Mouse (Mus musculus) CH12.LX (cell line): ENCODE measurements around the gene Tmco4.

ENCODE experiments used
- CTCF ChIP-seq, 2 experiments: IDR thresholded peaks in 1 of 2; conservative IDR thresholded peaks in 1 of 2; 2 replicates each; pipeline ENCODE4 v1.5.1; 2011 to 2012; ENCODE audit warnings: low read depth in 2 of 2, low read length in 2 of 2, improper control_type of control experiment in 1 of 2, inconsistent platforms in 1 of 2, mild to moderate bottlenecking in 1 of 2, moderate library complexity in 1 of 2
- MAFK ChIP-seq: IDR thresholded peaks from 2 replicates; pipeline ENCODE4 v1.6.1; 2011; ENCODE audit warnings: low read length, improper control_type of control experiment; ENCODE audit not compliant: insufficient replicate concordance
- MEF2A ChIP-seq: IDR thresholded peaks from 2 replicates; pipeline ENCODE4 v1.6.1; 2014; ENCODE audit warnings: low read depth, mild to moderate bottlenecking, inconsistent platforms, low read length, improper control_type of control experiment, borderline replicate concordance
- MXI1 ChIP-seq: IDR thresholded peaks from 2 replicates; pipeline ENCODE4 v1.6.1; 2011; ENCODE audit warnings: mild to moderate bottlenecking, low read depth, low read length, improper control_type of control experiment
- POLR2A ChIP-seq: IDR thresholded peaks from 2 replicates; pipeline ENCODE4 v1.6.1; 2011; ENCODE audit warnings: low read depth, mild to moderate bottlenecking, improper control_type of control experiment, low read length
- SIN3A ChIP-seq: IDR thresholded peaks from 2 replicates; pipeline ENCODE4 v1.6.1; 2012; ENCODE audit warnings: low read length, improper control_type of control experiment, inconsistent platforms

GRCm38 (mm10) chr4:138959120-138959519 is 13.6 kb upstream of the Tmco4 start:
- TF ChIP-seq POLR2A (no peak), MXI1 (no peak), MEF2A (no peak), CTCF (conservative IDR thresholded peaks at IDR 0.05 in 1 of 2, IDR thresholded peaks at IDR 0.05 in 1 of 2; ENCODE audit: low read depth in 2 of 2, low read length in 2 of 2) (no peak), SIN3A (no peak), MAFK (no peak)
